Mouse (Mus musculus): ENCODE results near the gene Ticrr.

GRCm38 (mm10) chr7:79742659-79743536, 82.9 kb downstream of the Ticrr start, which contains the start of the genes Pex11a and Wdr93:
- TF ChIP-seq CTCF (IDR thresholded peaks at IDR 0.05; ENCODE audit: extremely low read depth, insufficient read length, insufficient replicate concordance, low read depth, low read length): no peak
- TF ChIP-seq POLR2A (IDR thresholded peaks at IDR 0.05; ENCODE audit: low read depth, low read length): peak; percentile 42; the same call in 1 of the 2 replicates
